Mouse (Mus musculus): ENCODE results near the gene Pusl1.

Gene Pusl1

GRCm38 (mm10) chr4:155891551-155892001, at the start of gene Pusl1, which contains the start of gene Acap3:
Gene Pusl1 (minus strand): TSS chr4:155891781.
Gene Acap3 (plus strand): TSS chr4:155891822.
- peak; percentile 97 for DNase-seq (ENCODE audit: low spot score)

DNA sequence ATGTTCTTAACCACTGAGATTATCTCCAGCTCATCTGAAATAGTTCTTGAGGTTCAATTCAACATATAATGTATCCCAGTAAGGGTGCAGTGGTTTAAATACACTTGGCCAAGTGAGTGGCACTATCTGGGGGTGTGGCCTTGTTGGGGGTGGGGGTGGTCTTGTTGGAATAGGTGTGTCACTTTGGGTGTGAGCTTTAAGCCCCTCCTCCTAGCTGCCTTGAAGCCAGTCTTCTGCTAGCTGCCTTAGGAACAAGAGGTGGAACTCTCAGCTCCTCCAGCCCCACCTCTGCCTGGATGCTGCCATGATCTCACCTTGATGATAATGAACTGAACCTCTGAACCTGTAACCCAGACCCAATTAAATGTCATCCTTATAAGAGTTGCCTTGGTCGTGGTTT, 40.5 kb upstream of the Pusl1 start:
- no peak for DNase-seq (ENCODE audit: low spot score)

- DNase-seq (ENCODE audit: low spot score) = peak; percentile 3
Measured at GRCm38 (mm10) chr4:155908751-155909150, 17.2 kb upstream of the Pusl1 start.

DNA sequence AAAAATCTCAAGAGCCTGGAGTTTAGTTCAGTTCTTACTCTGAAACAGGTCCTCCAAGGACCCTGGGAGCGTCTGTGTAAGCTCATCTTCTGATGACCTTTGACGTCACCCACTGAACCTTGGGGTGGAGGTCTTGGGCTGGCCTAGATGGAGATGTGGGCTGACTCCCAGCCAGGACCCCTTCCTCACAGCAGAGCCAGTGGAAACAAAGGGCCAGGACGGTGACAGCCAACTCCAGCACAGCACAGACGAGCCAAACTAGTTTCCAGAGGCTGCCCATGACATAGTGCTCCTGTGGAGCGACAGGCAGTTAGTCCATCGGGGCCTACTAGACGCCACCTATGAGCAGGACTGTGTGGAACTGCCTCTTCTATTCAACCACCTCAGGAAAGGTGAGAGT, 16.7 kb upstream of the Pusl1 start:
- peak; percentile 2 for DNase-seq (ENCODE audit: low spot score)

DNA sequence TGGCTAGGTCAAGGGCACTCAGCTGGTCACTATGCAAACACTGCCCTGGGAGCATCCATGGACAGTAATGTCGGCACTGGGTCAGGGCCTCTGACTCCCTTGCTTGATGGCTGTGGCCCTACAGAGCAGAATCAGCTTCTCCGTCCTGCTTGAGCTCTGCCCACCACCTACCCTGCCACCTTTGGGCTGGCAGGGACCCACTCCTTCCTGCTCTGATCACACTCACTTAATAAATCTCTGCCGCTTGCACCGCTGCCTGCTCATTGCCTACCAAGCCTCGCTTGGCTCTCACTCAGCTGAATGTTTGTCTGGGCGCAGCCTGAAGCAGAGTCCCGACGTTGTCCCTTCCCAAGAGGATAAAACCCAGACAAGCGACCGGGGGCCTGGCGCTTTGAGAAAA, 15.4 kb upstream of the Pusl1 start:
- no peak for DNase-seq (ENCODE audit: low spot score)

GRCm38 (mm10) chr4:155906125-155906524, 14.5 kb upstream of the Pusl1 start:
- no peak for DNase-seq (ENCODE audit: low spot score)

- peak; percentile 3 for DNase-seq (ENCODE audit: low spot score)
Measured at GRCm38 (mm10) chr4:155905634-155906033, 14.1 kb upstream of the Pusl1 start.

- peak; percentile 5 for DNase-seq (ENCODE audit: low spot score)
Measured at GRCm38 (mm10) chr4:155904318-155905102, 12.9 kb upstream of the Pusl1 start.

- DNase-seq (ENCODE audit: low spot score) = no peak
Measured at GRCm38 (mm10) chr4:155903246-155903645, 11.7 kb upstream of the Pusl1 start.

DNA sequence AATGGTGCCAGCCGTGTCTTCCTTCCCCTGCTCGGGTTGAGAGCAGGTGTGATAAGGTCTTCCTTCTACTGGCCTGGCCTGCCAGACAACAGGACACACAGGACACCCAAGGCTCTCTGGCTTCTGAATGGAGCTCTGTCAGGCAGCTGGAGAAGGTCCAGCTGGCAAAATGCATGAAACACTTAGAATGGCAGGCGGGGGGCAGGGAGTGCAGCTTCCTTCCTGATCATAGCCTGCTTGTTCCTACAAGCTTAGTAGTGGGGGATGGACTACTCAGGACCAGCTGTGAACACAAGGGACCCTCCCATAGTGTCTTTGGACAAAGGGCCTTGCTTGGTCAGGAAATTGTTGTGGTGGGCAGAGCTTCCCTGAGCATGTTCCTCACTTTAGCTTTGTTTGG, 9.6 kb upstream of the Pusl1 start:
- DNase-seq (ENCODE audit: low spot score) = peak; percentile 9

DNA sequence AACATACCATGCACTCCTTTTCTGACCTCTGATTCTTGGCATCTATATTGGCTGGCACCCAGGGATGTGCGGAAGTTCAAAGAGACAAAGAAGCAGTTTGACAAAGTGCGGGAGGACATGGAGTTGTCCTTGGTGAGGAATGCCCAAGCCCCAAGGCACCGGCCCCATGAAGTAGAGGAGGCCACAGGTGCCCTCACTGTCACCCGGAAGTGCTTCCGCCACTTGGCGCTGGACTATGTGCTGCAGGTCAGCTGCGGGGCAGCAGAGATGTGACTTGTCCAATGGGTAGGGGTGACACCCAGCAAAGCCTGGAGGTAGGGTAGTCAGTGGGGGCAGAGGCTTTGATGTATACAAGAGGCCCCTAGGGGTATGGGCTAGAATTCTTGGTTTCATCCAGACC, 7.8 kb upstream of the Pusl1 start:
- peak; percentile 2 for DNase-seq (ENCODE audit: low spot score)

- no peak for DNase-seq (ENCODE audit: low spot score)
Measured at GRCm38 (mm10) chr4:155898318-155898717, 6.7 kb upstream of the Pusl1 start.

DNA sequence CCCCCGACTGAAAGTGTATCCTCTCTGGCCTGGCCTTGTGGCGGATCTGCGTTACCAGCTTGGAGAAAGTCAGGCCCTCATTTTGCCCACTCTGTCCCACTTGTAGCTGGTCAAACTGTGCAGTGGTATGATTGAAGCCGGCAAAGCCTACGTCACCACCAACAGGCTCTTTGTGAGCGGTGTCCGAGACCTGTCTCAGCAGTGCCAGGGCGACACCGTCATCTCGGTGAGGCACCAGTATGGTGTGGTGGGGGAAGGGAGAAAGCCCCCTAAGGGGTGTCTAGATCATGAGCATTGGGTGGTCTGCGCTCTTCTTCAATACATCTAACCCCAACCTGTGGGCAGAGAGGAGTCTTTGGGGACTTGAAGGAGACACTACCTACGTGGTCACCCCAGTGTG, 4.9 kb upstream of the Pusl1 start:
- no peak for DNase-seq (ENCODE audit: low spot score)

- DNase-seq (ENCODE audit: low spot score) = no peak
Measured at GRCm38 (mm10) chr4:155895826-155896225, 4.2 kb upstream of the Pusl1 start.

GRCm38 (mm10) chr4:155895216-155895615, 3.6 kb upstream of the Pusl1 start:
- no peak for DNase-seq (ENCODE audit: low spot score)

DNA sequence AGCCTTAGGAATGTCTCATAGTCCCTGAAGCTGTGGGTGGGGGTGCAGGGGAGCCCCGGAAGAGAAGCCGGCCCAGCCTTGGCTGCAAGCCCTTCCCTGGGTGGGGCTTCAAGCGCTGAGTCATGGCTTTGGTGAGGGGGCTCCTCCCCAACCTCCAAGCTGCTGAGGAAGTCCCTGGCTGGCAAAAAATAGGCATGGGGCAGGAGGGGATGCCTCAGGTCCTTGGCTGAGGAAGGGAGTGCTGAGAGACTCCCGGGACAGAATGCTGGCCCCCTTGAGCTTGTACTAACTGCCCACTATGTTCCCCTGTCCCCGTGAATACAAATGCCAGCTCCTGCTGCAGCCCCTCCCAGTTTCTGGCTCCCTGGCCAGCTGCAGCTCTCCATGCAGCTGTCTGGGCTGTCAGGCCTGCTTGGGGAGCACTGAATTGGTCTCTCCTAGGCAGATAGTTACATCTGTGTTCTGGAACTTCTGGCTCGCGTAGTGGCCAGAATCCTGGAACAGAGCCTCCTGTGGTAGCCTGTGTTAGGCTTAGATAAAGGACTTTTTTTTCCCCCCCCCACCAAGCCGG, 2.8 kb upstream of the Pusl1 start:
- DNase-seq (ENCODE audit: low spot score) = peak; percentile 70

GRCm38 (mm10) chr4:155893212-155893690, 1.7 kb upstream of the Pusl1 start:
- no peak for DNase-seq (ENCODE audit: low spot score)

GRCm38 (mm10) chr4:155892438-155893211, 1.0 kb upstream of the Pusl1 start:
- no peak for DNase-seq (ENCODE audit: low spot score)

DNA sequence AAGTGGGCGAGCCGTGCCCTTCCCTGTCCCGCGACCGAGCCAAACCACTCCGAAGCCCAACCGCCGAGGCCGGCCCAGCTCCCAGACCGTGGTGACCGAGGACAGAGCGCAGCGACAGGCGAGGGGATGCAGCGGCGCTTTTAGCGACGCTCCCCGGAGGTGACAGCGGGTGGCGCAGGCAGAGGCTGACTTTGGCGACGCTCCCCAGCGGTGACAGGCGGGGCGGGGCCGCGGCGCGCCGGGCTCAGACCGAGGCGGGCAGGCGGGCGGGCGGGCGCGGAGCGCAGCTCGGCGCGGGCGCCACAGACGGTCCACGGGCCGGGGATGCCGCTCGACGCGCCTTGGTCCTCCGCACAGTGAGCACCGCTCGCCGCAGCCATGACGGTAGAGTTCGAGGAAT, 436 bp upstream of the Pusl1 start:
- DNase-seq (ENCODE audit: low spot score) = peak; percentile 85

- DNase-seq (ENCODE audit: low spot score) = no peak
Measured at GRCm38 (mm10) chr4:155891011-155891471, 540 bp downstream of the Pusl1 start.

DNA sequence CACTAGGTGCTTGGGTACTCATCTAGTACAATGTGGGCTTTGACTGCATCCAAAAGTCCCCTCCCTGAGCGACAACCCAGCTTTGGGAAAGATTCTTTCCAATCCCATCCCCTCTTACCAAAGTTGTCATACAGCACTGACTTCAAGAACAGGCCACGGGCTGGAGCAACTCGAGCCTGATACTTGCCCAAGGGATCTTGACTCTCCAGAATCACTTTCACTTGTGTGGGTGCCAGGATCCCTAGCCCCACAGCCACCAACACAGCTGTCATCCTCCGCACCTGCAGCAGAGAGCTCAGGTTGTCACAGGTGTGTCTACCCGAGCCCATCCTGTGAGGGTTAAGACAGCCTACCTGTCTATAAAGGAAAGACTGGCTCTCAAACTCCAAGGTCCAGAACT, 2.3 kb downstream of the Pusl1 start:
- DNase-seq (ENCODE audit: low spot score) = no peak

GRCm38 (mm10) chr4:155888181-155888580, 3.4 kb downstream of the Pusl1 start:
- no peak for DNase-seq (ENCODE audit: low spot score)

DNA sequence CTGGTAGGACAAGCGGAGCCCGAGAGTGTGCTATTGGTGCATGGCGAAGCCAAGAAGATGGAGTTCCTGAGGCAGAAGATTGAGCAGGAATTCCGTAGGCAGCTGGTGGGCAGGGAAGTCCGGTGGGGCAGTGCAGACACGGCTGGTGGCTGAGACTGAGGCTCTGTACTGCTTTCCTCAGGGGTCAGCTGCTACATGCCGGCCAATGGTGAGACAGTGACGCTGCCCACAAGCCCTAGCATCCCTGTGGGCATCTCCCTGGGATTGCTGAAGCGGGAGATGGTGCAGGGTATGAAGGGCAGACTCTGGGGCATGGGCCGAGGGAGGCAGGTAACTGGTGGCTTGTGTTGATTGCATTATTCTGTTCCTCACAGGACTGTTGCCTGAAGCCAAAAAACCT, 3.9 kb downstream of the Pusl1 start:
- DNase-seq (ENCODE audit: low spot score) = no peak
